Mouse (Mus musculus) heart, embryonic 13.5 days (tissue): ENCODE data around the gene Olfr960. TPM values are rescaled to one million over a fixed set of nuclear protein-coding genes. Genes with fewer than 3 reads are reported as not detected.

ENCODE experiments used
- ATAC-seq: fragments of 200-750 bp; cut with Nextera tagmentation; 2 replicates; pipeline ENCODE4 v1.8.0; 2017; ENCODE audit warnings: moderate TSS enrichment; ENCODE audit not compliant: insufficient number of reproducible peaks, low FRiP score, low TSS enrichment; ENCODE audit errors: extremely low read depth
- H3K27ac ChIP-seq: fragments of 300-500 bp; sonication (generic); replicated peaks from 2 replicates; pipeline ENCODE4 v1.5.1; 2015; ENCODE audit warnings: moderate library complexity, mild to moderate bottlenecking, inconsistent platforms
- H3K27me3 ChIP-seq: fragments of 300-500 bp; sonication (generic); replicated peaks from 2 replicates; pipeline ENCODE4 v1.6.1; 2015; ENCODE audit warnings: mild to moderate bottlenecking, inconsistent platforms
- H3K36me3 ChIP-seq: fragments of 300-500 bp; sonication (generic); 2 replicates; pipeline ENCODE4 v1.6.1; 2015; ENCODE audit warnings: mild to moderate bottlenecking, inconsistent platforms
- H3K4me1 ChIP-seq: fragments of 300-500 bp; sonication (generic); 2 replicates; pipeline ENCODE4 v1.6.1; 2015; ENCODE audit warnings: inconsistent platforms
- H3K4me2 ChIP-seq: fragments of 300-500 bp; sonication (generic); 2 replicates; pipeline ENCODE4 v1.6.1; 2015; ENCODE audit warnings: inconsistent platforms, mild to moderate bottlenecking, moderate library complexity
- H3K4me3 ChIP-seq: fragments of 300-500 bp; sonication (generic); 2 replicates; pipeline ENCODE4 v1.5.1; 2015; ENCODE audit warnings: moderate library complexity, mild to moderate bottlenecking, inconsistent platforms
- H3K9ac ChIP-seq: fragments of 300-500 bp; sonication (generic); 2 replicates; pipeline ENCODE4 v1.6.1; 2015; ENCODE audit warnings: inconsistent platforms, mild to moderate bottlenecking, moderate library complexity
- H3K9me3 ChIP-seq: fragments of 300-500 bp; sonication (generic); 2 replicates; pipeline ENCODE4 v1.6.1; 2016; ENCODE audit warnings: inconsistent platforms
- WGBS: fragments of 180-500 bp; shearing (Covaris S2); methylation state at CpG from one replicate; pipeline ENCODE4 v1.1.7; 2015; ENCODE audit warnings: mixed read lengths; 5-methylcytosine and 5-hydroxymethylcytosine counted together
- polyA plus RNA-seq: library from polyadenylated mRNA; unstranded; fragments of >200 nt; fragmentation: Nextera tagmentation; extraction: Ambion mirVana; gene quantifications from 2 replicates; pipeline ENCODE4 v1.2.1, GENCODE M21; 2015

The Olfr960 gene
- not detected in 2 replicates for polyA plus RNA-seq

DNA sequence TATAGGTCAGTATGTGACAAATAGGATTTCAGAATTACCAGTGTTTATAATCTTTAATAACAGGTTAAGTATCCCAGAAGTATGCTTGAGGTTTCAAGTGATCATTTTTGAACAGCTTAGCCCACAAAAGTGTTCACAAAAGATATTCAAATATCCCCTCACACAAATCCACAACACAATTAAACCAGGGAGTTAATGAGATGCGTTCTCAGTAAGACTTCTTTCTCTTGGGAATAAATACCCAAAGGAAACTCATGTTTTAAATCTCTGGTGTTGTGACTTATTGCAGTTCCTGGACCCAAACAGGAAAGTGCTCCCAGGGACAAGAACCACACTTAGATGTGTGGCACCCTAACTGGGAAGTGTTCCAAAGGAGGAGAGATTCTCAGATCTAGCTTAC, at the start of gene Olfr960:
Olfr960 (plus strand) TSS at position 301 of the 400 bp plus-strand sequence.
- ATAC-seq: no peak
- Histone ChIP-seq H3K4me1 (no peaks in the 10 kb centered on the region), H3K36me3 (no peaks in the 10 kb centered on the region), H3K9ac (no peak within 1 kb of the TSS), H3K4me3 (no peak within 1 kb of the TSS), H3K27ac (no peak within 1 kb of the TSS), H3K9me3 (no peaks in the 10 kb centered on the region), H3K4me2 (no peak within 1 kb of the TSS), H3K27me3 (no peaks in the 10 kb centered on the region)
- 63% methylated on average over 1 of the region's 1 CpGs for WGBS

DNA sequence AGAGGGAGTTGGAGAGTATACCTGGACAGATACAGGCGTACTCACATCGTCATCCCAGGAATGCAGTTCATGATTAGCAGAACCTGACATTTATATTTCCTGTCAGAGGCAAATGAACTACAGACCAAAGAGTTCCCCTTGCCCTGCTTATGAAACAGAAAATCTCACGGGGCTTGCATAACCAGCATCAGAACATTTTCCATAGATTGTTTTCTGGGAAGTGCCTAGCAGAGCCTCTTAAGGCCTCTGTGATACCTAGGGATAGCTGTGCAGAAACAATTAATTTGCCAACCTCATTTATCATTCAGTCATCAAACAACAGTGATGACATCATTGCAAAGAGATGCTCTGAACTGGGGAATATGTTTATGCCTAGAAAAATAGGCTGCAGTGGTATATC, 45.7 kb upstream of the Olfr960 start, which contains the start of gene Olfr959:
Olfr959 (minus strand) TSS at position 101 of the 400 bp plus-strand sequence.
- WGBS: 71% methylated on average over 3 of the region's 3 CpGs

DNA sequence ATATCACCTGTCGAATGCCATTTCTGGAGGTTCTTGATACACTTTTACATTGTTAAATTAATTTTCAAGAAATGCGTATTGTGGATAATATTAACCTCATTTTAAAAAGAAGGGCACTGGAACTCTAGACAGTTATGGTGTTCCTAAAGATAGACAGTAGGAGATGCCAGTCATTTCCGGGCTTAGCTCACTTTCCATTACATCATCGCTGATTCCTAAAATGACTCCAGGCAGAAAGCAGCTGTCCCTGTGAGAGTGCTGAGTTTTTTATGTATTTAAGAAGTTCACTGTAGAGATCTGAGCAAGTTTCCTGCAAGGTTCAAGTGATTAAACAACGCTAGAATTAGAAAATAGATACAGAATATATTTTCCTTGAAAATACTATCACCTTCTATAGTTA, 44.1 kb upstream of the Olfr960 start:
- no peaks in the 10 kb centered on the region for H3K4me1 ChIP-seq
- H3K27me3 ChIP-seq: no peaks in the 10 kb centered on the region
- H3K36me3 ChIP-seq: no peaks in the 10 kb centered on the region
- H3K9ac ChIP-seq: no peak overlapping the region
- ATAC-seq: no peak
- H3K9me3 ChIP-seq: no peaks in the 10 kb centered on the region
- H3K4me3 ChIP-seq: no peak overlapping the region
- 44% methylated on average over 5 of the region's 5 CpGs for WGBS
- no peak overlapping the region for H3K27ac ChIP-seq
- H3K4me2 ChIP-seq: no peak overlapping the region

More for the DNA sequence above, 45.7 kb upstream of the Olfr960 start, which contains the start of gene Olfr959:
- Histone ChIP-seq H3K36me3 (no peaks in the 10 kb centered on the region), H3K9ac (no peak within 1 kb of the TSS), H3K4me3 (no peak within 1 kb of the TSS), H3K4me1 (no peaks in the 10 kb centered on the region), H3K27me3 (no peaks in the 10 kb centered on the region), H3K4me2 (no peak within 1 kb of the TSS), H3K9me3 (no peaks in the 10 kb centered on the region), H3K27ac (no peak within 1 kb of the TSS)
- no peak for ATAC-seq

DNA sequence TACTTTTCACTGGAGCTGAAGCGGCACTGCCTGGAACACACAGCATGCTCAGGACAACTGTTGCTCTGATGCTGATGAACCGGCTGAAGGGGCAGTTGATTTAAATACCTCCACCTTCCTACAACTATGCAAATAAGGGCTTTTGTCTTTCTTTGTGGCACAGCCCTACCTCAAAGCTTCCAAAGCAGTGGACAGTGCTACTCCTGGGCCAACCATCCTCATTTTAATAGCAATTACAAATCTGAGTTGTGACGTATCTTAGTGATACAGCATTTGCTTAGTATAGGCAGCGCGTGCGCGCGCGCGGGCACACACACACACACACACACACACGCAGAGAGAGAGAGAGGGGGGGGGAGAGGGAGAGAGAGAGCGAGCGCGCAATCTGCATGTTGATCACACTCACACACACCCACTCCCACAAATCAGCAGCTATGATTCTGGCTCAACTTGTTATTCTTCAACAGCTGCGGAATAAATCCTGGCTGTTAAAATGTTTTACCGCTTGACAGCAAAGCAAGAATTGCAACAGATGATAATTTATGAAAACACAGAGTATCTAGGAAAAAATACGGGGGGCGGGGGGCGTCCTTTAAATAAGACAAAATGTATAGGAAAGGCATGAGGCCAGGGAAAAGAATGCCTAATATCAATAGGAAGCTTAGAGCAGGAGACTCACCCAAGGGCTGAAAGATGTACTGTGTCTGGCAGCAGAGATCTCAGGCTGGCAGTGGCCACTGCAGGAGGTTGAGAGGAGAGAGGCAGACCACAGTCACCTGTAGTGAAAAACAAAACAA, 18.4 kb upstream of the Olfr960 start:
- peak overlapping the region; percentile 71 for H3K4me2 ChIP-seq
- H3K4me3 ChIP-seq: peak overlapping the region; percentile 52
- H3K27me3 ChIP-seq: no peaks in the 10 kb centered on the region
- no peaks in the 10 kb centered on the region for H3K9me3 ChIP-seq
- H3K9ac ChIP-seq: peak overlapping the region; percentile 78
- peaks cover 10% of the 10 kb centered on the region for H3K36me3 ChIP-seq
- no peaks in the 10 kb centered on the region for H3K4me1 ChIP-seq
- no peak overlapping the region; the same call in 1 of the 2 replicates for H3K27ac ChIP-seq
- ATAC-seq: peak; percentile 42; the same call in 1 of the 2 replicates
- WGBS: under 1% methylated on average over 19 of the region's 19 CpGs

DNA sequence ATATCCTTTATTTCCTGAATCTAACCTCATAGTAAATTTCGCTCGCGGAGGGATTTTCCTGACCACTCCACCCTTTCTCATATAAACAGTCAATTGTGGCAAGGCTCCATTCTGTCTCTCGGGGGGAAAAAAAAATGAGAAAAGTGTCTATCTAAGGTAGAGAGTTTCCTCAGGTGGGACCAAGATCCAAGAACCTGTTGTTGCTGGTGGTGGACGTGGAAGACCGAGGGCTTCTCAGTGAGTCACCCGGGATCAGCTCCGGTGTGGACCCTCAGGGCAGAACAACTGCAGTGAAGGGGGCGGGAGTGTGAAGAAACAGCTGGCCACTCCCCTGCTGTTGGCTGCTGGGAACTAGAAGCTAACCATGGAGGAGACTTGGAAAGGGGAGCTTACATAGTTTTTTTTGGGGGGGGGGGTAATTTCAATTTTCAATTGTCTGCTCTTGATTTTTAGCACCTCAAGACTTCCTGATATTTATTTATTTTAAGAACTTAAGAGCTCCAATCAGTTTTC, 17.8 kb upstream of the Olfr960 start:
- Histone ChIP-seq H3K36me3 (peaks cover 9% of the 10 kb centered on the region), H3K27me3 (no peaks in the 10 kb centered on the region), H3K4me3 (peak overlapping the region; percentile 52), H3K27ac (no peak overlapping the region; the same call in 1 of the 2 replicates), H3K9me3 (no peaks in the 10 kb centered on the region), H3K4me1 (no peaks in the 10 kb centered on the region), H3K9ac (peak overlapping the region; percentile 78), H3K4me2 (peak overlapping the region; percentile 71)
- WGBS: under 1% methylated on average over 9 of the region's 9 CpGs
- no peak for ATAC-seq

DNA sequence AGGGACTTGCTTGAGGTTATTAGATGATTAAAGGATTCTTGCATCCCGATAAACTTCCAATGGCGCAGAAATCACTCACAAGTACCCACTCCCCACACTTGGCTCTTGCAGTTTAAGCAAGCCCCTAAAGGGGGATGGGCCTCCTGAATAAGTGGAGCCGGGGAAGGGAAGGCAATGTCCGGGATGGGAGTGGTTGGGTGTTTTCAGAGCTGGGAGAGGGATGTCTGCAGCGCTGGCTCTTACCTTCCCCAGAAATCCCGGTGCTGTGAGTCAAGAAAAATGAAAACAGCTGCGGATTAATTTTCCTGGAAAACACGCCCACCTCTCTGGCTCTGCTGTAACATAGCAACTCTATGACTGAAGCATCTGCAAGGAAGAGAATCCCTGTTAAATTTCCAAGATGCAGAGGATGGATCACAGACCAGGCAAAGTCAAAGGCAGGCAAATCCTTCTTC, 17.1 kb upstream of the Olfr960 start, which contains the start of gene AW551984:
AW551984 (minus strand) TSS at position 405 of the 455 bp plus-strand sequence.
- no peak for ATAC-seq
- Histone ChIP-seq H3K36me3 (peaks cover 9% of the 10 kb centered on the region), H3K4me3 (peak within 1 kb of the TSS; percentile 52), H3K9ac (peak within 1 kb of the TSS; percentile 78), H3K27me3 (no peaks in the 10 kb centered on the region), H3K4me1 (no peaks in the 10 kb centered on the region), H3K27ac (no peak within 1 kb of the TSS; the same call in 1 of the 2 replicates), H3K9me3 (no peaks in the 10 kb centered on the region), H3K4me2 (peak within 1 kb of the TSS; percentile 71)
- WGBS: under 1% methylated on average over 8 of the region's 8 CpGs

DNA sequence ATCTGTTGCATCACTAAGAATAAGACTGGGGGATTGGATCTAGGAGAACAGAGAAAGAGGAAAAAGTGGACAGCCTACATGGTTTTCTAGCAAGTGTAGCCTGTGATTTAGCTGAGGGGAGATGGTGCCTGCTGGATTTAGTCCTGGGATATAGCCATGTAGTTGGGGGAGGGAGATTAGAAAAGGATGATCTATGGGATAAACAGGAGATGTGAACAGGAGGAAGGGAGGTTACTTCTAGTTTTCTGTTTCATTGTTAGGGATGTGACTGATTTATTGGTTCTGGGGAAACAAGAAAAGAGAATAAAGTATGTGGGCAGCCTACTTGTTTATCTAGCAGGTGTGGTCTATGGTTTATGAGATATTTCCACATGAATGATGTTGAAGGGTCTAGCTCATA, 12.7 kb upstream of the Olfr960 start:
- Histone ChIP-seq H3K4me2 (no peak overlapping the region), H3K4me3 (no peak overlapping the region), H3K9ac (no peak overlapping the region), H3K27ac (no peak overlapping the region), H3K36me3 (no peaks in the 10 kb centered on the region), H3K9me3 (no peaks in the 10 kb centered on the region), H3K27me3 (no peaks in the 10 kb centered on the region), H3K4me1 (no peaks in the 10 kb centered on the region)
- no peak for ATAC-seq

DNA sequence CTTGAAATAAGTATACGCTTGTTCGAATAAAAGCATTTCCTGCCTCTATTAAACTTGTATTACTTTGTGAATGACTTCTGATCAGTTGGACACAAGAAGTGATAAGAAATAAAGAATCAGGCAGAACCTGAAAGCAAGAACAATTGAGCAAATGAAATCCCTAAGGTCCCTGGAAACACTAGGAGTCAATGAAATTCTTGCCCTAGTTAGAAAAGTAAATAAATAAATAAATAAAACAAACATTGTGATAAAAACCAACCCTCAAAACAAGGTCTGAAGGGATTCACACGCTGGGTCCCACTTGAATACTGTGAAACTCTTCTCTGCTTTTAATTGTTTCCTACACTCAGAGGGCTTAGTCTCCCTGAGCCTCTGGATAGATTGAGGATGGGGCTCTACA, 10.8 kb upstream of the Olfr960 start, which contains the start of gene Olfr148:
Olfr148 (plus strand) TSS at position 301 of the 400 bp plus-strand sequence.
- Histone ChIP-seq H3K36me3 (no peaks in the 10 kb centered on the region), H3K27ac (no peak within 1 kb of the TSS), H3K4me2 (no peak within 1 kb of the TSS), H3K4me1 (no peaks in the 10 kb centered on the region), H3K9me3 (no peaks in the 10 kb centered on the region), H3K27me3 (no peaks in the 10 kb centered on the region), H3K4me3 (no peak within 1 kb of the TSS), H3K9ac (no peak within 1 kb of the TSS)
- no peak for ATAC-seq
- 60% methylated on average over 3 of the region's 3 CpGs for WGBS

DNA sequence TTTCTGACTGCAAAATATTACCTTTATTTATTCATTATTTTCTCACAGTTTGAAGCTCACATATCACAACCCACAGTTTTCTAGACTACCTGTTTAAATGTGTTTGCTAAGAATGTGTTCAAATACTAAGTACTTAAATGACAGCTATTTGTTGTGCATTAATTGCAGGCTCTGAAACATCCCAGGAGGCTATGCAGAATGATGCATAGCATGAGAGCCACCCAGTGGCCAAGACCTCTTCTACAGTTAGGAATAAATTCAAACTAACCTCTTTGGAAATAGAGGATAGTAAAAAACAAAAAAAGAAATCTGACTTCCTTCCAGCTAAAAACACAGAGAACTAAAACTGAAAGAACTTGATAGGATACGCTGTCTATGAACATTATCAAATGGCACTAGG, 9.2 kb upstream of the Olfr960 start:
- H3K4me3 ChIP-seq: no peak overlapping the region
- H3K27ac ChIP-seq: no peak overlapping the region
- no peaks in the 10 kb centered on the region for H3K36me3 ChIP-seq
- H3K27me3 ChIP-seq: no peaks in the 10 kb centered on the region
- ATAC-seq: no peak
- H3K4me1 ChIP-seq: no peaks in the 10 kb centered on the region
- no peaks in the 10 kb centered on the region for H3K9me3 ChIP-seq
- 57% methylated on average over 1 of the region's 1 CpGs for WGBS
- H3K9ac ChIP-seq: no peak overlapping the region
- H3K4me2 ChIP-seq: no peak overlapping the region

DNA sequence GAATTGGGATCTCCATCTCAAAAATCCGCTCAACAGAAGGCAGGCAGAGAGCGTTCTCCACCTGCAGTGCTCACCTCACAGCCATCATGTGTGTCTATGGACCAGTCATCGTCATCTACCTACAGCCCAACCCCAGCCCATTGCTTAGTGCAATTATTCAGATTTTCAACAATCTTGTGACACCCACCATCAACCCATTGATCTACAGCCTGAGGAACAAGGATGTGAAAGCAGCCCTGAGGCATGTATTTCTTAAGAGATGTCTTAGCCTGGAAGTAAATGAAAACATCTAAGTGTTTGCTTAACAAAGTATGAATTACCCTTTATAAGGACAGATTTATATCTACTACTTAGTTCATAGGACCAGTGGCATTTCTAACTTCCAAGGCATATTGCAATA, 2.6 kb downstream of the Olfr960 start:
- no peak for ATAC-seq
- WGBS: 76% methylated on average over 3 of the region's 3 CpGs
- no peaks in the 10 kb centered on the region for H3K9me3 ChIP-seq

DNA sequence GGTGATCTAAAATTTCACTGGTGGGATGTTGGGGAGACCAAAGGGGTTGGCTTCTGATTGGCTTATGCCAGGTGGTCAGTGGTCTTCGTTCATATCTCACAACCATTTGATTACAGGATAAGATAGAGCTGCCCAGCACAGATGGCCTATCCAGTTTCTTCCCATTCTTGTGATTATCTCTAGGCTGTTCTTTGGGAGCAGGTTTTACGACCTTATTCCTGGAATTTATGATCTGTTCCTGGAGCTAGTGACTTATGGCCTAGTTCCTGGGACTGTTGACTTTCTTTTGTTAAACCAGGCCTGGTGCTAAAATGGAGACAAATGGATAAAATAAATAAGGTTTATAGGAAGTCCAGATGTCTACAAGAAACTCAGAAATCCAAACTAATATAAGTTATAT, 3.5 kb downstream of the Olfr960 start:
- Histone ChIP-seq H3K4me1 (no peaks in the 10 kb centered on the region), H3K9ac (no peak overlapping the region), H3K4me3 (no peak overlapping the region), H3K27me3 (no peaks in the 10 kb centered on the region), H3K4me2 (no peak overlapping the region), H3K9me3 (no peaks in the 10 kb centered on the region), H3K36me3 (no peaks in the 10 kb centered on the region), H3K27ac (no peak overlapping the region)
- ATAC-seq: no peak
- WGBS: 51% methylated on average over 2 of the region's 2 CpGs

More for the DNA sequence above, 2.6 kb downstream of the Olfr960 start:
- H3K36me3 ChIP-seq: no peaks in the 10 kb centered on the region
- H3K4me1 ChIP-seq: no peaks in the 10 kb centered on the region
- H3K4me2 ChIP-seq: no peak overlapping the region
- H3K4me3 ChIP-seq: no peak overlapping the region
- no peaks in the 10 kb centered on the region for H3K27me3 ChIP-seq
- no peak overlapping the region for H3K27ac ChIP-seq
- no peak overlapping the region for H3K9ac ChIP-seq
